Mouse (Mus musculus): ENCODE results near the gene Gmds.

- TF ChIP-seq POLR2A (IDR thresholded peaks at IDR 0.05; ENCODE audit: extremely low read depth, insufficient read depth, low read length) (no peak), CTCF (IDR thresholded peaks at IDR 0.05; ENCODE audit: low read depth, low read length) (0 out of 2 replicates have a peak, but pooled peaks have one; percentile 13)
These were observed 65.5 kb downstream of the Gmds start for GRCm38 (mm10) chr13:32272937-32273496.
